Mouse (Mus musculus) heart, adult 9 months (tissue): ENCODE data around the gene Smad3.
A peak's percentile ranks its signal among the peaks of the same experiment; 100 is the strongest.

ENCODE experiments used
- DNase-seq, 2 experiments: peaks; one replicate each; pipeline ENCODE4 v3.0.0; 2022; ENCODE audit warnings: low spot score in 2 of 2

Gene Smad3

DNA sequence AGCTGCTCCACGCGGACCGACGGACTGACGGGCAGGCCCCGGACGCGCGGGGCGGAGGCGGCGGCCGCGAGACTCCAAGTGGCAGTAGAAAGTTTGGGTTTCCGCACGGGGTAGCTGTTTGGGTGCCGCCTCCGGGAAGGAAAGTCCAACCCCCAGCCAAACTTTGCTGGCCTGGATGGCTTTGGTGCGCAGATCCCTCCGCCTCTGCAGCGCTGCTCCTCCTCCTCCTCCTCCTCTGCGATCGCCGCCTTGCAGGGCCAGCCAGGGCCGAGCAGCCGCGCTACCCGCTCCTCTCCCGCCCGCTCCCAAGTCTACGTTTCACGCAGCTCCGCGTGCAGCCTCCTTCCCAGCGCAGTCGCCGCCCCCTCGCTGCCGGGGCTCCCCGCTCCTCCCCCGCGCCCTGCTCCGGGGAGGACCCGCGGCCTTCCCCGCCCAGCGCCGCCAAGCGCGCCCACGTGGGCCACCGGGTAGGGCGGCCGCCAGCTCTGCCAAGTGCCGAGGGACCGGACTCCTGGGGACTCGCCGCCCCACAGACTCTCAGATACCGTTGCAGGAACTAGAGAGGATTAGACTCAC lies at the start of gene Smad3:
Gene Smad3, minus strand, starts transcription at position 130 of the 576 bp plus-strand sequence.
- DNase-seq = peak; percentile 95 to 96

DNA sequence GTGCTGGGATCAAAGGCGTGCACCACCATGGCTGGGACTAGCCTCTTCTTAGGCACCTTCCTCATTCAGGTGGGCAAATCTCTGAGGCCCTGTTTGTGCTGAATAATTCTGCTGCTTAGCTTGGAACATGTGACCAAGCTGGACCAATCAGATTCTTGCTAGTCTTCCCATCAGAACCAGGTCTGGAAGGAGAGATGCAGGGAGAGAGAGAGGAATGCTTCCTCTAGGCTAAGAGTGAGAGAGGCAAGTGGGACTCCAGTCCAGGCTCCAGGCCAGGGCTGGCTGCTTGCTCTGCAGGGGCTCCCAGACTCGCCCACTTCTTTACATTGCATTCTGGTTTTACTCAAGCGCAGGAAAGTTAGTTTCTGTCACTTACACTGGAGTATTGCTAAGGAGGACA lies 47.1 kb upstream of the Smad3 start:
- no peak for DNase-seq

DNA sequence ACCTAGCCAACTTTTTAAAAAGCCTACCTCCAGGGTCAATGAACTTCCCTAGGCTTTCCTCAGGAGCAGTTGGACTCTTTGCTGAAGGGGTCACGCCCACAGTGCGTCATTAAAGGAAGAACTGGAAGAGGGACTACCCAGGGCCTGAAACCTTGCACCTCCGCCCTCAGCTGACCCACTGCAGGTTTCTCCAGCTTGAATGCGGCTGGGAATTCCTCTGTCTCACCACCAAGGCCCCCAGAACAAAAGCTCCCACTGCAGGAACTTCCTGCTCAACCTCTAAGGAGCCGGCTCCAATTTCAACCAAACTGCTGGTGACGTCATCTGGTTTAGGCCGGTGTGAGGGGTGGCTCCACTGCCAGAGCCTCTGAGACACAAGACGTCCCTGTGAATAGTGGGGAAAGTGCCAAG lies 45.4 kb upstream of the Smad3 start:
- no peak for DNase-seq

DNA sequence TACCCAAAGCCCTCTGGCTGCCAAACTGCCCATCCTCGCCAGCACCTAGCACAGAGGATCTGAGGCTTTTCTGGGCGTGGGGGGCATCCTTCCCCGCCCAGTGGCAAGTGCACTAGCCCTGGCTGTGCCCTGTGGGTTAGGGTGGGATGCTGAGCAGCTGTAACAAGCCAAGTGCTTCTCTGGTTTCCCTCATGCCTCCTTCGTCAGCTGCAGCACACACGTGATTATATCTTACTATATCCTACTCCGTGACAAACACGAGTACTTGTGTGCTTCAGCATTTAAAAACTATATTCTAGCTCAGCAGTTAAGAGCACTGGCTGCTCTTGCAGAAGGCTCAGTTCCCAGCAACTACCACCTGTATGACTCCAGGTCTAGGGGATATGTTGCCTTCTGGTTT lies 44.7 kb upstream of the Smad3 start:
- no peak for DNase-seq

DNA sequence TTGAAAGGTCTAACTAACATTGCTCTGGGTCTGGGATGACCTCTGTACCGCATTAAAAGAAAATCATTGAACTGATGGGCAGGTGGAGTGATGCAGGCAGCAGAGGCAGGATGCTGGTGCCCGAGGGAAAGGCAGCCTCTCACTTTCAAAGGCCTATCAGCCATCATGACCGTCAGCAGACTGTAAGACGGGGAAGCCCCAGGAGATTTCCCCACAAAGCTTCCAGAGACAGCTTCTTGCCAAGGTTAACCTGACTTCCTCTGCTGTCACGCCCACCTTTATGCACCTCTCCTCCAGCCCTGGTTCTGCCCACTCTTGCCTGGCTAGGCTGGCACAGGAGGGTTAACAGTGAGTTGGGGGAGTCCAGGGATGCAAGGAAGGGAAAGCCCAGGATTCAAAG lies 44.3 kb upstream of the Smad3 start:
- no peak for DNase-seq

DNA sequence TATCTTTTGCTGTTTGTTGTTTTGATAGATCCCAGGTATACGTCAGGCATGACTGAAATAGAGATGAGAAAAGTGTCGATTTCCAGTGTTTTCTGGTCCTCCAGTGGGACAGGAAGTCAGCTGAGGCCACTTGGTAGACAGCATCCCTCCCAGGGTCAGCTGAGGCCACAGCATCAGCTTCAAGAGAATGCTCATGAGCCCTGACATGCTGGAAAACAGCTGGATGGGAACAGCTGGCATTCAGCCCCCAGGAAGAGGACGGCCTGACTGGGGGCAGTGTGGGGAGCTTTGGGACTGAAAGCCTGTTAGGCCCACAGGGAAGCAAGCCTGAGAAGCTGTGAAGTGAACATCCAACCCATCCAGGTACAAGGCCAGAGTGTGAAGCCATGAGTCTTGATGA lies 38.6 kb upstream of the Smad3 start:
- peak; percentile 42 to 53 for DNase-seq

DNA sequence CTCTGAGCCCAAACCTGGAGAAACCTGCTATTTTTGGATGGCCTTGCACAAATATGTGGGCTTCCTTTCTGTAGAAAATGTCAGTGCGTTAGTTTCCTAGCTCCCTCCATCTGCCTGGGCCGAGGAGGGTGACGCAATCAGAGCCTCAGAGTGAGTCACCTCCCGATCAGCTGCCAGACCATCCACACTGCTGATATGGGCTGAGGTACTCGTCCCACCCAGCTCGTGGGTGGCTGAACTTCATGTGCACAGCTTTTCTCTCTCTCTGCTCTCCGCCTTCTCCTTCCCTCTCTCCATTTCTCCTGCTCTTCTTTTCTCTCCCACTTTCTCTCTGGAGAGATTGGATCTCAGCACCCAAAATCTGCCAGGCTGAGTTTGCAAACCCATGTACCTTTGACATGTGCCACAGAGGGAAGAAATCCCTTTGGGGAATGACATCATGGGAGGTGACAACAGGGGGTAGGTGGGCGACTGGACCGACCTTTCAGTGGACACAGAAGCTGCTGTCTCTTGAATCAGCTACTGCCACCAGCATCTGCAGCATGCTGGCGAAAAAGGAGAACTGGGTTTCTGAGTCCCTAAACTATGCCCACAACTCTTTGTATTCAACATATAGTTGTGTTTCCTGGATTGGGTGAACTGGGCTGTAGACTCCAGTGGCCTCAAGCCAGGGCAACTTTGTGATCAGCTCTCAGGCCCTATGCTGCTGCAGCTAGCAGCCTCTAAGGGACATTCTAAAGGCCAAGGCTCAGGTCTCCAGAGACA lies 36.1 kb upstream of the Smad3 start:
- DNase-seq = peak; percentile 74 to 85

DNA sequence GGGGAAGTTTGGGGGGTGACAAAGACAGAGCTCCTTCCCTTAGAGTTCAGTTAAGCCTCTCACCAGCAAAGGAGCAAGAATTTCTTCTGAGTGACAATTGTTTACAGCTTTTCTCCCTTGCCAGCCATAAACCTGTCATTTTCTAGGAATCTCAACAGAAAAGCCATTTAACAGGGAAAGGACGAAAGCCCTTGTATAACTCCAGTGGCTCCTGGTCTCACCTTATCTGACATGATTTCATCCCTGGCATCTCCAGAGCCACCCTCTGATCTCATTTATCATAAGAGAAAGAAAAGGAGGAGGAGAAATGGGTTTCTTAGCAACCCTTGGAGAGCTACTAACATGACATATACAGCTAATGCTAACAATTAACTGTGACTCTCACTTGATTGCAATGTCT lies 33.9 kb upstream of the Smad3 start:
- DNase-seq = no peak

DNA sequence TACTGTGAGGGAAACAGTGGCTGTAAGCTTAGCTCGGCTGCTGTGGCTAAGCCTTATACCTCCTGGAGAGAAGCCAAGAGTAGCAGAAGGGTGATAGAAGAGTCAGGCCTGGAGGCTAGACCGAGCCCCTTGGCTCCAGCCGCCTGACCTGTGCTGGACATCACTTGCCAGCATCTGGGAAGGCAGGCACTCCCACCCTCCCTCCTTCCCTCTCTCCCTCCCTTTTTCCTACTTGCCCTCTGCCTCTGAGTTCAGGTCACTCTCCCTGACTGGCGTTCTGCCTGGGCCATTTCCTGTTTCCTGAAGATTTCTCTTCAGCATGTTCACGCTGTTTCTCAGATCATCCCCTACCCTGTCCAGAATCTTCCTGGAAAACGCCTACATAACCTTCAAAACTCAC lies 33.5 kb upstream of the Smad3 start:
- DNase-seq = peak in 1 of 2 experiments; percentile 59

DNA sequence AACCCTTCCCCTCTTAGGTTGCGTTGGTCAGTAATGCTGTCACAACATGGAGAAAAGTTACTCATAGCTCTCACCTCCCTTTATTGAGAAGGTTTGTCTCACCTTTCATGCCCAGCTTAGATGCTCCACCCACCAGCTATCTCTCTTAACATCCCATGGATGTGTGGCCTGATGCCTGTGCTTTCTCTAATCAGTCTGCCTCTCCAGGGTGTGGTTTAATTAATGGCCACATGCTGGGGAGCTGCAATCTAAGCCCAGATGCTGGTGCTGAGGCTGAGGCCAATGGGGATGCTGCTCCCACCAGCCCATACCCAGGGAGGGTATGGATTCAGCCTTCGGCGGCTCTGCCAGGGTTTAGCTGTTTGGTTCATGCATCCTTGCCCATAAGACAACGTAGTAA lies 32.4 kb upstream of the Smad3 start:
- DNase-seq = no peak

DNA sequence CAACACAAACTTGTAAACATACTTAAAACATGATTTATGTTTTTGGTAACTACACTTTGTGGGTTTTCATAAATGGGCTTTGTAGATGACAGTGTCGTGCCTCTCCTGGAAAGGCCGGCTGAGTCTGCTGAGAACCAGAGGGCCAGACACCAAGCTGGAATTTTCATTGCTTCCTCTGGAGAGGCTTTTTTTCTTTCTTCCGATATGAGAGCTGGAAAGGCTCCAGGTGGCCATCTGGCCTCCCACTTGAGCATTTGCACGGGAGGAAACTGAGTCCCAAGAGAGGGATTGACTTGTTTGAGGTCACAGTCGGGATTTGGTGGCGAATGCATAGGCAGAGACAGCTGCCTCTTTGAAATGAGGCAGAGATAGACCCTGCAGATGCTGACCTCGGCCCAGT lies 31.6 kb upstream of the Smad3 start:
- peak; percentile 75 to 84 for DNase-seq

DNA sequence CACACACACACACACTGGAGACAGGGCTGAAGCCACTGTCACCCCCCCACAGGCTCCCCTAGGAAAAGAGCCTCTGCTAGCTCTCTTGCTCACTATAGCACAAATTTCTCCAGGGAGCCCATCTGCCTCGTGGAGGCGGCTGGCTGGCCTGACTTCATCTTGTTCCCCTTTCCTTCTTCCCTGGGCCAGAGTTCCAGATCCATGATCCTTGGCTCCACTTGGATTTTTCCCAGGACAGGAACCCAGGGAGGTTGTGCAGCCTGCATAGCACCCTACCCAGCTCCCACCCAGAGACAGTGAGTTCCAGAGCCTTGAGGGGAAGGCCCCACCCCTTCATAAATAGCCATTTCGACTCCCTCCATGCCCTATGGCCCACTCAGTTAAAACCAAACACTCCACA lies 29.8 kb upstream of the Smad3 start:
- DNase-seq = peak in 1 of 2 experiments; percentile 32

DNA sequence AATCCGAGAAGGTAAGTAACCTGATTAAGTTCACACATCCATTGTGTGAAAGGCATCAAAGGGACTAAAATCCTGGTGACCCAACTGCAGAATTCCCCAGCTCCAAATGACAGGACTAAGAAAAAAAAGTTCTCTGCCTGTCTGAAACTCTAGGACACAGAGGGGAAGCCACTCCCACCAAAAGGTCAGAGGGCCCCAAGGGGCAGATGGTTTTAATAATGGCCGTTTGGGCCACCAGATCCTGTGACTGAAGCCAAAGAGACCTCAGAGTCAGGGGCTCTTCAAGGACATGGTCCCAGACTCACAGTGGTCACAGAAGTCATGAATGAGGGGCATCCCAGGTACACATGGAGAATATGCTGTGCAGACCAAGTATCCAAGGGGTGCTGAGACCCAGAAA lies 29.3 kb upstream of the Smad3 start:
- DNase-seq = no peak

DNA sequence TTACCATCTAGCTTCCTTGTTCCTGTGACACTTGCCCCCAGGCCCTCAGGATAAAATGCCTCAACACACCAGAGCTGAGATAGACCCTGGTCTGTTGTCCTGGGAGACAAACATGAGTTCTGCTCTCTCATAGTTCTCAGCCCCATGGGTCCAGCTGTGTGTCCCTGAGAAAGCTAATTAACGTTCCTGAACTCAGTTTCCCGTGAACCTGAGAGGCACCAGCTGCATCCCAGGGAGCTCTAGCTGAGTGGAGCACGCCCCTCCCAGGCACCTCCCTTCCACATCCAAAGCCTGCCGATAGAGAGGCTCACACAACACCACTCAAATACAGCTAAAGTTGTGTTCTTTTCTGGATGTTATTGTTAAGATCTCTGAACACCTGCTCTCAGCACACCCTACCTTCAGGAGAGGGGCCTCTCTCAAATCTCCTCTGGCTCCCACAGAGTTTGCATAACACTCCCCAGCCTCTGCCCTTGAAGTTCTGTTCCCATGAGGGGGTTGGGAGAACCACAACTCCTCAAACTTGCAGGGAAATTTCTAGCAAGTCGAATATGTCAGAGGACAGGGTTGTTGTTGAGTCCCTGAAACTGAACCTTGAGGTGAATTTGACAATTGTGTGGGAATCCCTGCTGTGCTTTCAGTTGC lies 28.4 kb upstream of the Smad3 start:
- DNase-seq = no peak

DNA sequence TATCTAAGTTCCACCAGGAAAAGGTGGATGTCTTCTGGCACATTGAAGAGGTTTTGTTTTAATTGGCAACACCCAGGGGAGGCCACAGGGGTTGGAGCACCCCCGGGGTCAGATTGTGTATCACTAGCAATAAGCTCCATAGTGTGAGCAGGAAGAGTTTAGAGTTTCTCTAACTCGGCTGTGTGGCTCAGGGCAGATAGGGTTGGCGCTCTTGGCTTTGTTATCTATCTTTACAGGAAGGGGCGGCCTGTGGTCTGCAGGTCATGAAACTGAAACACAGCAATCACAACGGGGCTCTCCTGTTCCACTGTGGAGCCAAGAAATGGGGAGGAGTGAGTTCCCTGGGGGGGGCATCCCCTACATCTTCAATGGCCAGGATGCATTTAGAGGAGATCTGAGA lies 27.7 kb upstream of the Smad3 start:
- DNase-seq = no peak

DNA sequence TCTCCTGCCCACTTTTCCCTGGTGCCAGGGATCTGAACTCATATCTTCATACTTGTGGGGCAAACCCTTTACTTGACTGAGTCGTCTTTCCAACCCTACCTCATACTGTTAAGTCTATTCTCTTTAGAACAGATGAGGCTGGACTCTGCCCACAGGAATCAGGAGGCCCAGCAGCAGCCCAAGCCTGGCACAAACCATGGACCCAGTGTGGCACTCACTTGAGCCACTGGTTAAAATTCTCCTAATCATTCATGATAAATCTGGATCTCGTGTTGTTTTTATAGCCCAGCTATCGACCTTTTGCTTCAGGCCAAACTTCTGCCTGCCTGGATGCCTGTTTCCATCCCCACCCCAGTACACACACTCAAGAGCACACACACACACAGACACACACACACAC lies 26.8 kb upstream of the Smad3 start:
- DNase-seq = no peak

DNA sequence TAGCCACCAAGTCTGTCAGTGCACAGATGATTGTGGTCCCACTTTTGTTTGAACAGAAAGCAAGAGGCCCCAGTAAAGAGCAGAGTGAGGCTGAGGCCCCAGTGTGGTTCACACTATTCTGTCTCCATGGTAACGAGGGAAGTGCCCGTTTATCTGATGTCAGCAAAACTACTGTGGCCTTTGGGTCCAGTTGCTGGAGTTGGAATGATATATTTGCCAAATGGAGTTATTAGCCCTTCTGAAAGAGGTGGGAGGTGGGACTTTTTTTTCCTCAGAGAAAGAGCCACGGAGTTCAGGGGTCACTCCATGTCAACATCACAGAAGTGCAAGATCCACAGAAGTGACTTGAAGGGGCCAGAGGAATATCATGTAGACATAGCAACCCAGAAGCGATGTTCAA lies 24.9 kb upstream of the Smad3 start:
- DNase-seq = no peak

DNA sequence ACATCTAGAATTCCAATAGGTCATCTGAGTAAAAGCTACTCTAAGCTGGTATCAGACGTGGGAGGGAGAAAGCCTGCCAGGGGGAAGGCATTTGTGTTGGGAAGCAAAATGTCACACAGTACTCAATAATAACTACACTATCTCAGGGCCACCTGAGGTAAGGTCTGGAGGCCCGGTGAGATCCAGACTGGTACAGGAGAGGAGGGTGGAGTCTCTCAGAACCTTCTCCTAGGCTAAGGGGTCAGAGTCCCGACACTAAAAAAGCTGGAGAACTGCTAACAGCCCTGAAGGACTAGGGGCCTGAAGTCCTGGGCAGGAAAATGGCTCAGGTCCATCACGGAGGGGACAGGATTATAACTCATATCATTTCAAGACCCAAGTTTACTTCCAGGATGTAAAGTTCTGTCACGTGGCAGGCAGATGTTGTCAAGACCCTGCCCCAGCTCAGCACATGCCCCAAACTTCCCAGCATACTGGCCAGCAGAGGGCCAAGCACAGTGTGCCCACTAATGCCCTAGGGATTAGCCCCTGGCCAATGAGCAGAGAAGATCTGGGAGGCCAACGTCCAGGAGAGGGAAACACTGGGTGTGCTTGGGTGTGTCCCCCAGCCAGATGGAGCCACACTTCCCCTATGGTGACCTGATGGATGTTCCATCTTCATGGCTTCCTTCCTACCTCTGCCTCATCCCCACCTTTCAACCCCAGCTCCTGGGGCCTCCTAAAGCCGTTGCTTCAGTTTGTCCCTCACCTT lies 24.1 kb upstream of the Smad3 start:
- DNase-seq = no peak

DNA sequence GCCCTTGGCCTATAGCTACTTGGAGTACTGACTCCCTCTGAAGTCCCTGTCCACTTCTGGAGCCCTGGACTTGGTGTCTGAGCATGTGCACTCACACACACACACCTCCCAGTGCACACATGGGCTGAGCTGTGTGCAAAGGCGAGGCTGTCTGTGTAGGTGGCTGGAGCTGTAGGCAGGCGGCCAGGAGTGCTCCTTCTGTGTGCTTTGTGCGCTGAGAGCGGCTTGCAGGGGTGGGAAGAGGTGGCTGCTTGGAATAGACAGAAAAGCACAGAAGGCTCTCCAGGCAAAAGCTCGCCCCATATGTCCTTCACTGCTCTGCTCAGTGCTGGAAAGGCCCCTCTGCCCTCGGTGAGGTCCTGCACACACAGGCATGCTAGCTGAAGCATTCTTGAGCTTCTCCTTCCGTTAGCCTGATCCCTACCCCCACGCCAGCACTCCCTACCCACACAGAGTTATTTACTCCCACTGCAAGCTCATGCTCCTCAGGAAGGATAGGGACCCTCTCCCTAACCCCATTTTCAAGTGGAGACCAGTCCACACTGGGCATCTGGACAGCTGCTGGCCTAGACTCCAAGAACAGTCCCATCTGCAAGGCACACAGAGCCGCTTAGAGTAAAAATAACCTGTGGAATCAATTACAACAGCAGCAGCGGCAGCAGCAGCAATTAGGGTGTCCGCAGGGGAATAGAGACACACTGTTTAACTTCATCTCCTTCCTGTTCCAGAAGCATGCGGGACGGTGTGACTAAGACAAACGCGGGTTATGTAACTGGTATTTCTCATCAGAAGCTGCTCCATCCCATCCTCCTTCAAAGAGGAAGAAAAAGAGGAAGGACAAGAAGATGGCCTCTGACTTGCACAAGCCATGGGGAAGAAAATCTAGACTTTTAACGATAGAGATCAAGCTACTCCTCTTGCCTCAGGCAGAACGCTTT lies 22.4 kb upstream of the Smad3 start:
- peak; percentile 68 to 71 for DNase-seq

DNA sequence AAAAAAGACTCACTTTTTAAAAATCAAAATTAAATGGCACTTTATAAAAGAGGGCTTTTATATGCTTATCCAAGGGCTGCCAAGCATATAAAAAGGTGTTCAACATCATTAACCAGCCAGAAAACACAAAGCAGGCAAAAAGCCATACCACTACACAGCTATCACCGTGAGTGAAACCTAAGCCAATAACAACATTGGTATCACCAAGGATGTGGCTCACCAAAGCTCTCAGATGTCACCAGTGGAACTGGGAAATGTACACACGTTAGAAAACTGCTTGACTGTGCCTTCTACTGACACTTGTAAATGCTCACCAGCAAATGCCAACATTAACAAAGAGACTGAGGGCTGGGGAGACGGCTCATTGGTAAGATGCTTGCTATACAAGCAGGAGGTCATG lies 18.9 kb upstream of the Smad3 start:
- DNase-seq = no peak

DNA sequence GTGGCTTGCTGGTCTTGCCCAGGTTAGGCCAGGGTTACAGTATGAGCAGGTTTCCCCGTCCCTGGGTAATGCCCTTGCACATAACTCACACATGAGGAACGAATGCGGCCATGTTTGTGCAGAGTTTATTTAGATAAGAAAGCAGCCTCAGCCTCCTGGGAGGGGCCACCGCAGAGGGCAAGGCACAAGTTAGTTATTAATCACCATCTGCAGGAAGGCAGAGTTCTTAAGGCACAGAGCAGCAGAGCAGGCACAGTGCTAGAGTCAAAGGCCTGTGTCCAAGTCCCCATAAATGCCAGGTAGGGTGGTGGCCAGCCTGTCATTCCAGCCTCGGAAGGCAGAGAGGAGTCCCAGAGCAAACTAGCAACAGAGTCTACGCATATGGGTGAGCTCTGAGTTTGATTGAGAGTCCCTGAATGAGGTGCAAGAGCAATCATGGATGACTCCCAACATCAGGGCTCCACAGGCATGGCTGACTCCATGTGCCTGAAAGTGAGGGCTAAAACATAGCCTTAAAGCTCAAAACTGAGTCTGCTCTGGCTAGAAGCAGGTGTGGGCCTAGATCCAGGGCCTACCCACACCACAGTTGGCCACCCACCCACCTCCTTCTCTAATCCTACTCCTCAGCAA lies 17.2 kb upstream of the Smad3 start:
- DNase-seq = no peak
